Mouse (Mus musculus) brain, embryonic 18.5 days (tissue): ENCODE data around the gene Ccdc173.

Experiments
- DNase-seq: peaks from one replicate; pipeline ENCODE4 v3.0.0-alpha.2; 2012; ENCODE audit warnings: low read depth, low spot score

The Ccdc173 gene

GRCm38 (mm10) chr2:69790285-69790684 is 910 bp upstream of the Ccdc173 start:
- no peak for DNase-seq

GRCm38 (mm10) chr2:69788974-69789373 is 401 bp downstream of the Ccdc173 start:
- DNase-seq, result no peak

GRCm38 (mm10) chr2:69778836-69779177 is 10.6 kb downstream of the Ccdc173 start:
- no peak for DNase-seq

- DNase-seq, result no peak
These were observed 11.2 kb downstream of the Ccdc173 start for GRCm38 (mm10) chr2:69777985-69778835.

- DNase-seq, result no peak
These were observed 16.0 kb downstream of the Ccdc173 start for GRCm38 (mm10) chr2:69773331-69773730.

- no peak for DNase-seq
These were observed 24.7 kb downstream of the Ccdc173 start for GRCm38 (mm10) chr2:69764716-69765115.

- no peak for DNase-seq
These were observed 26.0 kb downstream of the Ccdc173 start for GRCm38 (mm10) chr2:69763340-69763739.

GRCm38 (mm10) chr2:69760980-69761379 is 28.4 kb downstream of the Ccdc173 start:
- DNase-seq, result no peak

- no peak for DNase-seq
These were observed 44.3 kb downstream of the Ccdc173 start for GRCm38 (mm10) chr2:69745091-69745490.

GRCm38 (mm10) chr2:69723519-69723825 is 65.9 kb downstream of the Ccdc173 start:
- DNase-seq, result no peak

GRCm38 (mm10) chr2:69722650-69723518 is 66.5 kb downstream of the Ccdc173 start:
- peak; percentile 93 for DNase-seq

- DNase-seq, result no peak
These were observed 67.1 kb downstream of the Ccdc173 start, which contains the start of gene Ppig for GRCm38 (mm10) chr2:69722273-69722649. TSS of gene Ppig (plus strand) at chr2:69722545.

GRCm38 (mm10) chr2:69719121-69719520 is 70.3 kb downstream of the Ccdc173 start:
- no peak for DNase-seq

GRCm38 (mm10) chr2:69716483-69716882 is 72.9 kb downstream of the Ccdc173 start:
- no peak for DNase-seq

- no peak for DNase-seq
These were observed 75.2 kb downstream of the Ccdc173 start for GRCm38 (mm10) chr2:69714126-69714525.

GRCm38 (mm10) chr2:69713626-69714014 is 75.8 kb downstream of the Ccdc173 start:
- no peak for DNase-seq

GRCm38 (mm10) chr2:69712981-69713625 is 76.3 kb downstream of the Ccdc173 start, which contains the start of gene Fastkd1:
TSS of gene Fastkd1 (minus strand) at chr2:69713516.
- DNase-seq, result peak; percentile 79

GRCm38 (mm10) chr2:69712171-69712570 is 77.2 kb downstream of the Ccdc173 start:
- no peak for DNase-seq
